Mouse (Mus musculus): ENCODE measurements around the gene Zfp953. TPM values are rescaled to one million over a fixed set of nuclear protein-coding genes. Genes with fewer than 3 reads are reported as not detected.
"Not testable (repeated sequence)": the region's sequence is repeated elsewhere in the genome, so short reads cannot be mapped to it uniquely, and the experiment has no call there.

The Zfp953 gene
- polyA plus RNA-seq (2017; shearing (Covaris generic)) = 1 to 10 TPM; 2.4 to 2.7 TPM

- ATAC-seq = peak; percentile 98
Measured at GRCm38 (mm10) chr13:67360131-67360744, at the start of gene Zfp953, which contains the start of gene Gm28044. Gene Zfp953 (minus strand): TSS chr13:67360605. Gene Gm28044 (minus strand): TSS chr13:67360536.

- peak; percentile 98 for ATAC-seq
Measured at GRCm38 (mm10) chr13:67399183-67399903, 38.9 kb upstream of the Zfp953 start, which contains the start of gene Zfp429. Gene Zfp429 (minus strand): TSS chr13:67399819.

GRCm38 (mm10) chr13:67376255-67376654 is 15.8 kb upstream of the Zfp953 start:
- not testable (repeated sequence) for ATAC-seq

- peak; percentile 99 for ATAC-seq
Measured at GRCm38 (mm10) chr13:67375050-67375911, 14.9 kb upstream of the Zfp953 start, which contains the start of the genes Gm28041 and Zfp456. Gene Gm28041 (minus strand): TSS chr13:67375733. Gene Zfp456 (minus strand): TSS chr13:67375810.

- ATAC-seq = no peak
Measured at GRCm38 (mm10) chr13:67351854-67352253, 8.6 kb downstream of the Zfp953 start.

- no peak for ATAC-seq
Measured at GRCm38 (mm10) chr13:67343422-67343821, 17.0 kb downstream of the Zfp953 start.

- ATAC-seq = peak; percentile 27
Measured at GRCm38 (mm10) chr13:67332877-67333276, 27.5 kb downstream of the Zfp953 start.

GRCm38 (mm10) chr13:67332019-67332724 is 28.2 kb downstream of the Zfp953 start, which contains the start of gene Zfp595:
Gene Zfp595 (minus strand): TSS chr13:67332570.
- peak; percentile 96 for ATAC-seq

- ATAC-seq = peak; percentile 15
Measured at GRCm38 (mm10) chr13:67306718-67307117, 53.7 kb downstream of the Zfp953 start.

- peak; percentile 97 for ATAC-seq
Measured at GRCm38 (mm10) chr13:67305822-67306672, 54.4 kb downstream of the Zfp953 start, which contains the start of gene Zfp457. Gene Zfp457 (minus strand): TSS chr13:67306485.

Other genes with a start within 250 kb of the Zfp953 start
- under 1 TPM; 0.24 to 0.37 TPM for gene Rslcan18, start 244.3 kb downstream of the Zfp953 start, polyA plus RNA-seq (2017; shearing (Covaris generic))
- gene Zfp759, start 238.9 kb downstream of the Zfp953 start, polyA plus RNA-seq (2017; shearing (Covaris generic)) = 1 to 10 TPM; 2.7 to 3.2 TPM
- 10 to 100 TPM; 22.0 to 28.0 TPM for gene Rsl1, start 187.4 kb downstream of the Zfp953 start, polyA plus RNA-seq (2017; shearing (Covaris generic))
- 1 to 10 TPM; 4.3 to 6.5 TPM for gene Zfp455, start 166.1 kb downstream of the Zfp953 start, polyA plus RNA-seq (2017; shearing (Covaris generic))
- 1 to 10 TPM in 1 of 2 experiments, under 1 TPM in 1; 0.96 to 1.5 TPM for gene Zfp458, start 82.1 kb downstream of the Zfp953 start, polyA plus RNA-seq (2017; shearing (Covaris generic))
- 1 to 10 TPM in 1 of 2 experiments, under 1 TPM in 1; 0.72 to 1.5 TPM for gene Zfp457, start 54.1 kb downstream of the Zfp953 start, polyA plus RNA-seq (2017; shearing (Covaris generic))
- 1 to 10 TPM; 6.9 to 7.7 TPM for gene Zfp595, start 28.0 kb downstream of the Zfp953 start, polyA plus RNA-seq (2017; shearing (Covaris generic))
- gene Gm28044, start 69 bp downstream of the Zfp953 start, polyA plus RNA-seq (2017; shearing (Covaris generic)) = 1 to 10 TPM in 1 of 2 experiments, not detected in 1; 2.0 TPM
- 1 to 10 TPM; 1.0 to 1.1 TPM for gene Gm28041, start 15.1 kb upstream of the Zfp953 start, polyA plus RNA-seq (2017; shearing (Covaris generic))
- 1 to 10 TPM; 4.2 to 7.7 TPM for gene Zfp456, start 15.2 kb upstream of the Zfp953 start, polyA plus RNA-seq (2017; shearing (Covaris generic))
- 10 to 100 TPM; 21.8 to 24.6 TPM for gene Zfp429, start 39.2 kb upstream of the Zfp953 start, polyA plus RNA-seq (2017; shearing (Covaris generic))
- 1 to 10 TPM; 2.3 to 2.4 TPM for gene Zfp459, start 60.8 kb upstream of the Zfp953 start, polyA plus RNA-seq (2017; shearing (Covaris generic))
- 10 to 100 TPM; 14.1 to 19.7 TPM for gene Zfp874a, start 91.0 kb upstream of the Zfp953 start, polyA plus RNA-seq (2017; shearing (Covaris generic))
- 10 to 100 TPM; 15.5 TPM for gene Zfp874b, start 123.7 kb upstream of the Zfp953 start, polyA plus RNA-seq (2017; shearing (Covaris generic))
- gene Zfp58, start 139.9 kb upstream of the Zfp953 start, polyA plus RNA-seq (2017; shearing (Covaris generic)) = 10 to 100 TPM; 18.0 to 18.7 TPM
- gene Gm26965, start 165.5 kb upstream of the Zfp953 start, polyA plus RNA-seq (2017; shearing (Covaris generic)) = 1 to 10 TPM; 1.0 to 2.2 TPM
- gene Zfp87, start 165.6 kb upstream of the Zfp953 start, polyA plus RNA-seq (2017; shearing (Covaris generic)) = 10 to 100 TPM; 53.6 to 54.3 TPM
- gene Zfp748, start 193.2 kb upstream of the Zfp953 start, polyA plus RNA-seq (2017; shearing (Covaris generic)) = 10 to 100 TPM; 19.6 TPM
- 1 to 10 TPM; 7.5 to 9.8 TPM for gene Zfp729b, start 249.1 kb upstream of the Zfp953 start, polyA plus RNA-seq (2017; shearing (Covaris generic))